Mouse (Mus musculus) cerebellum, postnatal 14 days (tissue): ENCODE data around the gene Hsd3b4.
"Not testable (repeated sequence)": the region's sequence is repeated elsewhere in the genome, so short reads cannot be mapped to it uniquely, and the experiment has no call there.

Experiments used
- DNase-seq, 2 experiments: peaks; one replicate each; pipeline ENCODE4 v3.0.0; 2021; ENCODE audit warnings: mixed read lengths in 2 of 2

The Hsd3b4 gene

DNA sequence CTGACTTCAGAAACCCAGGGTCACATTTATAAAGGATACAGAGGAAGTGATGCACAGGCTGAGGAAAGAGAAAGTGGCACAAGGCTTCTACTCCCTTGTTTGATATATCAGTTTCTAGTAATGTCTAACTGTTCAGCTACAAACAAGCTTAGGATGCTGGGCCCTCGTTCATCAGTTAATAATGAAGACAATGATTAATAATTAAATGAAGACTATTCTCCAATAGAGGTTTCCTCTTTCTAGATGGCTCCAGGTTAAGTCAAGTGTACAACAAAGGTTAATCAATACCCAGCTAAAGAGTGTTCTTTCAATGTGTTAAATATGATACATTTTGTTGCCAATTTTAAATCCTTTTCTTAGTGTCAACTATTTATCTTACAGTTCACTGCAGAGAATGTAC, at the start of gene Hsd3b4:
Gene Hsd3b4, minus strand, starts transcription at position 101 of the 400 bp plus-strand sequence.
- not testable (repeated sequence) for DNase-seq

GRCm38 (mm10) chr3:98550832-98551231, 40.5 kb upstream of the Hsd3b4 start:
- not testable (repeated sequence) for DNase-seq

DNA sequence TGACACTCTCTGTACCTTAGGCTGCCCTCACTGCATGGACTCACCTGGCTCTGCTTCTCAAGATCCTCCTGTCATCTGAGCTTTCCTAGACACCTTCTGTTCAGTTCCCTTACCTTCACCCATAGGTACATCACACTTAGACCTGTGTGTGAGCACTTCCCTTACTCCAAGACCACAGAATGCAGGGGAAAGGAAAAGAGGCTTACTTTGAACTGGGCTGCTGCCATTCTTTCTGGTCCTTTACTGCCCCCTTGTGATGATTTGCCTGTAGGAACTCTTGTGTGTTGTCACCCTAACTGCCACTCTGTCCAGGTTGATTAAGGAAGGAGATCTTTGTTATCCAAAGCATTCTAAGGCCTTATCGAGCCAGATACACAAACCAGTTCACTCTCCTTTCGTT, 39.9 kb upstream of the Hsd3b4 start:
- DNase-seq = not testable (repeated sequence)

DNA sequence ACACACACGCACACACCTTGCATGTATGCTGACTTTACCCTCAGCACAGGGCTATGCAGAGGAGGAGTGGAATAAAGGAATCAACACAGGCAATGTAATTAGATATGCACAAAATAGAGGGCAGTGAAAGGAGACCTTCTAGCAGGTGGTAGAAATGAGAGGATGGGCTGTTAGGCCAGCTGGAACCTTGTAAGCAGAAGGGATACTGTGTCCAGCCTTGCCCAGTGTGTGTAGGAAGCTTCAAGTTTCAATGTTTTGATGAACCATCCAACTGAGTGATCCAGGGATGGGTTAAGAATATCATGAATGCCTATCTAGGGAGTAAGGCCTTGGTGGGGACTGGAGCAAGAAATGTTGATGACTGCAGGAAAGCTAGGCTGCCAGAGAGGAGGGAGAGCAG, 38.2 kb upstream of the Hsd3b4 start:
- not testable (repeated sequence) for DNase-seq

DNA sequence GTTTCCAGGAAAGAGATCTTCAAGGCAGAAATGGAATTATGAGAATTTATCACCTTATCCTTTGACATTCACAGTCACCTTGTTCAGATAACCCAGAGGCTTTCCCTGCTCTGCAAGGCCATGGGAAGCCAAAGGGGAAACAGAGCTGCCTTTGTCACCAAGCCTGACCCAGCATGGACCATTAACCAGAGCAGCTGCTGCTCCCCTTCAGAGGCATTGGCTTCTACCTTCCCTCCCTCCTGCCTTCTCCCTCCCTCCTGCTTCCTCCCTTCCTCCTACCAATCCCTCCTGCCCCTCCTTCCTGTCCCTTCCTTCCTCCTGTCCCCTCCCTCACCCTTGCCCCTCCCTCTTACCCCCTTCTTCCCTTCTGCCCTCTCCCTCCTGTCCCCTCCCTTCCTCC, 37.3 kb upstream of the Hsd3b4 start:
- DNase-seq = not testable (repeated sequence)

GRCm38 (mm10) chr3:98524978-98525377, 14.7 kb upstream of the Hsd3b4 start:
- DNase-seq = not testable (repeated sequence)

DNA sequence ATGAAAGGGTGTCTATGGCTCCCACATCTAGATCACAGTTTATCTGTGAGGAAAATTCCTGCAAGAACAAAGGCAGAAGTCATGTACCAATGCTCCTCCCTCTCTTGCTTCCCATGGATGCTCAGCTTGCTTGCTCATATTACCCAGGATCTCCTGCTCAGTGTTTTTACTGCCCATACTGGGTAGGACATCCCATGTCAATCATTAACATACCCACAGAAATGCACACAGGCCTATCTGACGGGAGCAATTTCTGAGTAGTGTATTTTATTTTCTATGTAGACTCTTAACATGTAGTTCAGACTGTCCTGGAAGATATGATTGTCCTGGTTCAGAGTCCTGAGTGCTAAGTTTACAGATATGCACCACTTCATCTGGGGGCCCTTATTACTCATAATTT, 14.2 kb upstream of the Hsd3b4 start:
- not testable (repeated sequence) for DNase-seq

GRCm38 (mm10) chr3:98522779-98523178, 12.5 kb upstream of the Hsd3b4 start:
- not testable (repeated sequence) for DNase-seq

DNA sequence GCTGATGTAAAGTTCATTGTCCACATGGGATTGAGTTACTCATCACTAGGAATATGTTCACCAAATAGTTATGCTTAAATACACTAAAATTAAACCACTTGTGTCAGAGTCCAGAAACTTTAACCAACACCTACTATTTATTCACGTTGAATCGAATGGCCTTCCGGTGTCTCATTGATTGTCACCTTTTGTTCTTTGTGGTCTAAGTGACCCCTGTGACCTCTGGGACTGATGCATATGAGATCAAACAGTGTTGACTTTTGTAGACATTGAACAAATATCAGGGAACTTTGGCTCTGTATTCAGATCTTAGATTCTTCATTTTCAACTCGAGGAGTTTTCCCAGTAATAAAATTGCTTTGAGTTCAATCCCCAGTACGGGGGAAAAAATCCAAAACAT, 3.1 kb downstream of the Hsd3b4 start:
- not testable (repeated sequence) for DNase-seq

- DNase-seq = not testable (repeated sequence)
Measured at GRCm38 (mm10) chr3:98497401-98497800, 12.9 kb downstream of the Hsd3b4 start.

DNA sequence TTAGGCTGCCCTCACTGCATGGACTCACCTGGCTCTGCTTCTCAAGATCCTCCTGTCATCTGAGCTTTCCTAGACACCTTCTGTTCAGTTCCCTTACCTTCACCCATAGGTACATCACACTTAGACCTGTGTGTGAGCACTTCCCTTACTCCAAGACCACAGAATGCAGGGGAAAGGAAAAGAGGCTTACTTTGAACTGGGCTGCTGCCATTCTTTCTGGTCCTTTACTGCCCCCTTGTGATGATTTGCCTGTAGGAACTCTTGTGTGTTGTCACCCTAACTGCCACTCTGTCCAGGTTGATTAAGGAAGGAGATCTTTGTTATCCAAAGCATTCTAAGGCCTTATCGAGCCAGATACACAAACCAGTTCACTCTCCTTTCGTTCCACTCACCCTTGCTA, 13.6 kb downstream of the Hsd3b4 start:
- DNase-seq = not testable (repeated sequence)

DNA sequence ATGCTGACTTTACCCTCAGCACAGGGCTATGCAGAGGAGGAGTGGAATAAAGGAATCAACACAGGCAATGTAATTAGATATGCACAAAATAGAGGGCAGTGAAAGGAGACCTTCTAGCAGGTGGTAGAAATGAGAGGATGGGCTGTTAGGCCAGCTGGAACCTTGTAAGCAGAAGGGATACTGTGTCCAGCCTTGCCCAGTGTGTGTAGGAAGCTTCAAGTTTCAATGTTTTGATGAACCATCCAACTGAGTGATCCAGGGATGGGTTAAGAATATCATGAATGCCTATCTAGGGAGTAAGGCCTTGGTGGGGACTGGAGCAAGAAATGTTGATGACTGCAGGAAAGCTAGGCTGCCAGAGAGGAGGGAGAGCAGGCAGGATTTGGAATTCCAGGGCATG, 15.3 kb downstream of the Hsd3b4 start:
- DNase-seq = not testable (repeated sequence)

DNA sequence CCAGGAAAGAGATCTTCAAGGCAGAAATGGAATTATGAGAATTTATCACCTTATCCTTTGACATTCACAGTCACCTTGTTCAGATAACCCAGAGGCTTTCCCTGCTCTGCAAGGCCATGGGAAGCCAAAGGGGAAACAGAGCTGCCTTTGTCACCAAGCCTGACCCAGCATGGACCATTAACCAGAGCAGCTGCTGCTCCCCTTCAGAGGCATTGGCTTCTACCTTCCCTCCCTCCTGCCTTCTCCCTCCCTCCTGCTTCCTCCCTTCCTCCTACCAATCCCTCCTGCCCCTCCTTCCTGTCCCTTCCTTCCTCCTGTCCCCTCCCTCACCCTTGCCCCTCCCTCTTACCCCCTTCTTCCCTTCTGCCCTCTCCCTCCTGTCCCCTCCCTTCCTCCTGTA, 16.1 kb downstream of the Hsd3b4 start:
- not testable (repeated sequence) for DNase-seq

DNA sequence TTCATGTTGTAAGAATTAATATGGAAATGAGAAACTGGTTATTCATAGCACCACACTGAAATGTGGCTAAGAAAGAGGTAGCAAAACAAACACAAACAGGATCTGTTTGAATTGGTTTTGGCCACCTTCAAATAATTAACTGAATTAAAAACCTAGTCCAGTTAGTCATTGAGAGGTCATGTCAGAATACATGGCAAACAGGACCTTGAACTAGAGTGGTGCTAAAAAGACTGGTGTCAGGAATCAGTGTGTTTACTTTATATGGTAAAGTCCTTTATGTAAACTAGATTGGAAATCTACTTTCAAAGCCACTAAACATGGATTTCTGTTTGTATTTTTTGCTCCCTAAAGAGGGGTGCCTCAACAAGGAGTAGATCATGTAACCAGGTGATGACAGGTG, 38.8 kb downstream of the Hsd3b4 start:
- not testable (repeated sequence) for DNase-seq

DNA sequence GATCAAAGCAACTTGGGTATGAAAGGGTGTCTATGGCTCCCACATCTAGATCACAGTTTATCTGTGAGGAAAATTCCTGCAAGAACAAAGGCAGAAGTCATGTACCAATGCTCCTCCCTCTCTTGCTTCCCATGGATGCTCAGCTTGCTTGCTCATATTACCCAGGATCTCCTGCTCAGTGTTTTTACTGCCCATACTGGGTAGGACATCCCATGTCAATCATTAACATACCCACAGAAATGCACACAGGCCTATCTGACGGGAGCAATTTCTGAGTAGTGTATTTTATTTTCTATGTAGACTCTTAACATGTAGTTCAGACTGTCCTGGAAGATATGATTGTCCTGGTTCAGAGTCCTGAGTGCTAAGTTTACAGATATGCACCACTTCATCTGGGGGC, 39.3 kb downstream of the Hsd3b4 start:
- not testable (repeated sequence) for DNase-seq

DNA sequence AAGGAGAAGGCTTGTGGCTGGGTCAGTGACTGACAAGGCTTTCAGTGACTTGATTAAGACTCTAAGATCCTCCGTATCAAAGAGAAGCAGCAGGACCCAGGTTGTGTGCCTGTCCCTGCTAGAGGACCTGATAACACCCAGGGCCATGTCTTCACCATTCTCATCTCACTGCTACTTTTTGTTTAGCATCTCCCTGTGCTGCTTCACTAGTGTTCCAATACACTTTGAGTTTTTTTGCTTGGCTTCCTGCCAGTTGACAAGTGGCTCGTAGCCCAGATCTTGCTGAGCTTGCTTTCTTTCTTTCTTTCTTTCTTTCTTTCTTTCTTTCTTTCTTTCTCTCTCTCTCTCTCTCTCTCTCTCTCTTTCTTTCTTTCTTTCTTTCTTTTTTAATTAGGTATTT, 41.0 kb downstream of the Hsd3b4 start:
- not testable (repeated sequence) for DNase-seq

DNA sequence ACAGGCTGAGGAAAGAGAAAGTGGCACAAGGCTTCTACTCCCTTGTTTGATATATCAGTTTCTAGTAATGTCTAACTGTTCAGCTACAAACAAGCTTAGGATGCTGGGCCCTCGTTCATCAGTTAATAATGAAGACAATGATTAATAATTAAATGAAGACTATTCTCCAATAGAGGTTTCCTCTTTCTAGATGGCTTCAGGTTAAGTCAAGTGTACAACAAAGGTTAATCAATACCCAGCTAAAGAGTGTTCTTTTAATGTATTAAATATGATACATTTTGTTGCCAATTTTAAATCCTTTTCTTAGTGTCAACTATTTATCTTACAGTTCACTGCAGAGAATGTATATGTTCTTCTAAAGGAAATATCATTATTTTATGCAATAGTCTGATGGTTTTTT, 53.3 kb downstream of the Hsd3b4 start, which contains the start of gene Gm4450:
Gene Gm4450, minus strand, starts transcription at position 101 of the 400 bp plus-strand sequence.
- DNase-seq = not testable (repeated sequence)

DNA sequence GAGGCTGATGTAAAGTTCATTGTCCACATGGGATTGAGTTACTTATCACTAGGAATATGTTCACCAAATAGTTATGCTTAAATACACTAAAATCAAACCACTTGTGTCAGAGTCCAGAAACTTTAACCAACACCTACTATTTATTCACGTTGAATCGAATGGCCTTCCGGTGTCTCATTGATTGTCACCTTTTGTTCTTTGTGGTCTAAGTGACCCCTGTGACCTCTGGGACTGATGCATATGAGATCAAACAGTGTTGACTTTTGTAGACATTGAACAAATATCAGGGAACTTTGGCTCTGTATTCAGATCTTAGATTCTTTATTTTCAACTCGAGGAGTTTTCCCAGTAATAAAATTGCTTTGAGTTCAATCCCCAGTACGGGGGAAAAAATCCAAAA, 56.5 kb downstream of the Hsd3b4 start:
- DNase-seq = not testable (repeated sequence)
